Mouse (Mus musculus) bone marrow macrophage, adult 2 months (primary cell): ENCODE measurements around the gene Catsperz. TPM values are rescaled to one million over a fixed set of nuclear protein-coding genes. Genes with fewer than 3 reads are reported as not detected.
A peak's percentile ranks its signal among the peaks of the same experiment; 100 is the strongest.

ENCODE experiments used
- H3K27ac ChIP-seq: 2 replicates; pipeline ENCODE4 v1.5.1; 2012; ENCODE audit warnings: low read depth, low read length; ENCODE audit not compliant: insufficient read depth
- H3K4me1 ChIP-seq: 2 replicates; pipeline ENCODE4 v1.6.1; 2012; ENCODE audit warnings: low read length; ENCODE audit not compliant: control insufficient read depth, insufficient read depth
- H3K4me3 ChIP-seq: 2 replicates; pipeline ENCODE4 v1.5.1; 2012; ENCODE audit warnings: mild to moderate bottlenecking, low read length, moderate library complexity; ENCODE audit not compliant: insufficient read depth
- CTCF ChIP-seq: IDR thresholded peaks from 2 replicates; pipeline ENCODE4 v1.5.1; 2012; ENCODE audit warnings: low read depth, mild to moderate bottlenecking, low read length, moderate library complexity
- POLR2A ChIP-seq: IDR thresholded peaks from 2 replicates; pipeline ENCODE4 v1.6.1; 2012; ENCODE audit warnings: mild to moderate bottlenecking, low read depth, low read length, borderline replicate concordance
- polyA plus RNA-seq: library from polyadenylated mRNA; stranded (reverse); fragments of >200 nt; gene quantifications from 2 replicates; pipeline ENCODE4 v1.2.4, GENCODE M21; 2012; ENCODE audit not compliant: missing spikeins, insufficient read depth, insufficient read length

Gene Catsperz
- polyA plus RNA-seq, 1 experiment = not detected

DNA sequence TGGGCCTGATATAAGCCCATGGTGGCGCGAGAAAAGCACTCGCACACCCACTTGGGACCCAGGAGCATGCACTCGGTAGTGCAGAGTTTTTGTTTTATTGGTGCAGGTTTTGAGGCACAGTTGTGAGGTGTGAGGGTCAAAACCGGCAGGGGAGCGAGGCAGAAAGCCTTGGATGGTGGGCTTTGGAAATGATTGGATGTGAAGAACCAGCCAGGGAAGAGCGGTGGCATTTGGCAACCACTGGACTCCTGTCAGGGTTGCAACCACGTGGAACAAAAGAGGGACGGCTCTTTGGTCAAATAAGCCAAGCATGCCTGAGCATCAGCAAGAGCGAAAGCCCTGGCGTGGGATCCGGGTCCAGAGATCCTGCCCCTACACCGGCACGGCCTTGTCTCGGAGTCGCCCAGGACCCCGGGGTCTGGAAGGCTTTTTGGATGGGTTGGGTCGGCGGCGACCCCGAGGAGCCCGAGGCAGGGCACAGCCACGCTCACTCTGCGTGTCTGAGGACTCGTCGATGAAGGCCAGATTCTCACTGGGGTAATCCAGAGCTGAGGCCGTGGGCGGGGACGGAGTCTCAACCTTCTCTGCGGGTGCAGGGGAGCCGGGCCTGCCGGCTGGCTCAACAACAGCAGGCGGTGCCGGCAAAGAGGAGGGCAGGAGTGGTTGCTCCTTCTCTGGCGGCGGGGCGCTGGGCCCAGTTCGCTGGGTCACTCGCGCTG, 590 bp upstream of the Catsperz start:
- no peak for TF ChIP-seq POLR2A
- no peak for TF ChIP-seq CTCF
- H3K4me1 ChIP-seq = peaks cover 13% of the 10 kb centered on the region
- H3K27ac ChIP-seq = no peak overlapping the region
- no peak overlapping the region for H3K4me3 ChIP-seq

DNA sequence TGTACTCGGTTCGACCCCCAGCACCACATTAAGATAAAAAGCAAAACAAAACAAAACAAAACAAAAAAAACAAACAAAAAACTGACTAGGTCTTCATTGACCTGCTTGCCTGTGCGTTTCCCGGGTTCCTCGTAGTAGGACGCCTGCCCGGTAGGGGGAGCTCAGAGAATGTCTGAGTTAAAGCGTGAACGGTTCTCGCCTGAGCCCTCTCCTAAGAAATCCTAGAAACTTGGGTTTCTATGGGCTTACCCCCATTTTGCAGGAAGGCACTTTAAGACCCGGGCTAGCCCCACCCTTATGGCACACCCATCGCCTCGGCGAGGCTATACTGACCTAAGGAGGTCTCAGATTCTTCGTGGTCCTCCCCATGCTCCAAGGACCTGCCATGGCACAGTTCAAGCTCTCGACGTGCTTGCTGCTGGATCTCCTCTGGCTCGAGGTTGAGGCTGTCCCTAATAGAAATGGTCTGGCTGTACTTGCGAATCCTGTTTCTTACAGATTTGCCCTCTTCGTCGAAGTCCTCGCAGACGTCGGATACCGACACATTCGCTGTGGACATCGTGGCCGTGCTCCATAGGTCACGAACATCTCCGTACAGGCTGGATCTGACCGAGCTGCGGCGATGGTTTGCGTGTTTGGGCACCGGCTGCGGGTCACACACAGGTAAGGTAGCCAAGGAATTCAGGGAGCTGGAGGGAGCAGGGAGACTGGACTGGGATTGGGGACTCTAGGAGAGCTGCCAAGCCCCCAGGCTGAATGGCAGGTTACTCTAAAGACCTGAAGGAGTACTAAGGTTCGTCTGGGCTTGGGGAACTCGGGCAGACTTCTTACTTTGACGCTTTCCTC, 496 bp downstream of the Catsperz start:
- Histone ChIP-seq H3K27ac (no peak overlapping the region), H3K4me3 (peak overlapping the region; percentile 15), H3K4me1 (peaks cover 19% of the 10 kb centered on the region)
- TF ChIP-seq CTCF = peak; percentile 69
- no peak for TF ChIP-seq POLR2A

DNA sequence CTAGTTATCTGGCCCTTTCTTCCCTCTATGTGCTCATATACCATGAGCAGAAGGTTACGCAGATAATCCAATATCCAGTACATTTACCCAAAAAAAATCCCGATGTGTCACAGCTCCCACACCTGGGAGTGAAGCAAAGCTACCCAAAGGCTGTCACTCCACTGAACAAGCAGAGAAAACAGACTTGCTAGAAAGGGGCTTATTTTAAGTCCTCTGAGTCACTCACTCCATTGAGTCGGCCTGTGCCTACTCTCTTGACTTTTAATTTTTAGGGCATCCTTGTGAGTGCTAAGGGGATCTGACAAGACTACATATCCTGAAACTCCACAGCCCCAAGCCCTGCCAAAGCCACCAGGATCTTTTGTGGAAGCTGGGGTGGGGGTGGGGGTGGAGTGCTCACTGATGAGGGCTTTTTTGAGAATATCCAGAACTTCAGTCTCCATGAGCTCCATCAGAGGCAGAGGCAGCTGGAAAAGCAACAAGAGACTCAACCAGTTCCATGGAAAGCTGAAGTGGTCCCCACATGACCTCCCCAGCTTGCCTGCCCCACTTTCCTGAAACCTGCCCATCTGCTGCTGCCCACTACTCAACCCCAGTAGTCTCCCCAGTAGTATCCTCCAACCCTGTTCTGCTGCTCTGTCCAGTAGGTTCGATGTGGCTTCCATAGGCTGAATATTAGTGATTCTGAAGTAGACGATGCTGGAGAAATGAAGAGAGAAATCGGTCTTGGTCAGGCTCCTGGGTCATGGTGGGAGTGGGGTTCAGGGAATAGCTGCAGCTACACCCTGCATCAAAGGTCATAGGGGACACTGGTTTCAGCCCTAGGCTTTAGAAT, 2.1 kb downstream of the Catsperz start:
- H3K4me1 ChIP-seq = peaks cover 19% of the 10 kb centered on the region
- TF ChIP-seq POLR2A (no peak), CTCF (no peak)
- no peak overlapping the region for H3K27ac ChIP-seq
- H3K4me3 ChIP-seq = peak overlapping the region; percentile 67

DNA sequence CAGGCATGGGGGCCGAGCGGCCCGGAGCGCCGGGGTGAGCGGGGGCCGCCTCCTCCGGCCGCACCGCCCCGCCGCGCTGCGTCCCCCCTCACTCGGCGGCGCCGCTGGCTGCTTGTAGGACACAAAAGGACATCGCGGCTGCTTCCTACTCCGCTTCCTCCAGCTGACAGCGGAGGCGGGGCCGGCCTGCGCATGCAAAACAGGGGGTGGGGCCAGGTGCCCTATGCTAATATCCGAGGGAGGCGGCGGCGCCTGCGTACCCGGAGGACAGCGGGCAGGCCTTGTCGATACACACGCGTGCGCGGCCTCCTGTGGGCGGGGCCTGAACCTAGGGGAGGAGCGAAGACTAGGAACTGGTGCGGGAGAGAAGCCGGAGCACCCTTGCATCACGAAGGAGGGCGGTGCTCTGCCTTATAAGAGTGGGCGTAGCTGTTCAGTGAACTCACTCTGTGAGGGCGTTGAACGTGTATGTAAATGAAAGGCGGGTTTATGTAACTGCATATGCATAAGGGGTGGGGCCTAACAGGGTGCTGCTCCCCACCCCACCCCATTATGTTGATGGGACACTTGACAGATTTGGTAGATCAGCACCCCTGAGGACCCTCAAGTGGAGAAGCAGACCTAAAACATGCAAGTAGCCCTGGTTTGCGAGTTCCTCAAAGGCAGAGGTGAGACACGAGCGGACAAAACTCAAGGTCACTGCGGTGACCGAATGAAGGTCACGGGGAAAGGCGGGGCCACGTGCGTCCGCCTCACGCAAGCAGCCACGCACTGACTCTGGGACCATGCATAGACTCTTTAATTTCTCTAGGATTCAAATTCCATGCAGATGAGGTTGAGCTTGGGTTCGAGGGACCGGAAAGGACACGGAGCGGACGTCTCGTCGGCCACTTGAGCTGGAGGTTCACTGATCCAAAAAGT, 3.3 kb downstream of the Catsperz start, which contains the start of gene Esrra:
TSS of gene Esrra (minus strand) at position 167 of the 921 bp plus-strand sequence.
- H3K4me3 ChIP-seq = peak within 1 kb of the TSS; percentile 88
- H3K27ac ChIP-seq = peak within 1 kb of the TSS; percentile 81
- TF ChIP-seq POLR2A (no peak), CTCF (no peak)
- H3K4me1 ChIP-seq = peaks cover 18% of the 10 kb centered on the region

DNA sequence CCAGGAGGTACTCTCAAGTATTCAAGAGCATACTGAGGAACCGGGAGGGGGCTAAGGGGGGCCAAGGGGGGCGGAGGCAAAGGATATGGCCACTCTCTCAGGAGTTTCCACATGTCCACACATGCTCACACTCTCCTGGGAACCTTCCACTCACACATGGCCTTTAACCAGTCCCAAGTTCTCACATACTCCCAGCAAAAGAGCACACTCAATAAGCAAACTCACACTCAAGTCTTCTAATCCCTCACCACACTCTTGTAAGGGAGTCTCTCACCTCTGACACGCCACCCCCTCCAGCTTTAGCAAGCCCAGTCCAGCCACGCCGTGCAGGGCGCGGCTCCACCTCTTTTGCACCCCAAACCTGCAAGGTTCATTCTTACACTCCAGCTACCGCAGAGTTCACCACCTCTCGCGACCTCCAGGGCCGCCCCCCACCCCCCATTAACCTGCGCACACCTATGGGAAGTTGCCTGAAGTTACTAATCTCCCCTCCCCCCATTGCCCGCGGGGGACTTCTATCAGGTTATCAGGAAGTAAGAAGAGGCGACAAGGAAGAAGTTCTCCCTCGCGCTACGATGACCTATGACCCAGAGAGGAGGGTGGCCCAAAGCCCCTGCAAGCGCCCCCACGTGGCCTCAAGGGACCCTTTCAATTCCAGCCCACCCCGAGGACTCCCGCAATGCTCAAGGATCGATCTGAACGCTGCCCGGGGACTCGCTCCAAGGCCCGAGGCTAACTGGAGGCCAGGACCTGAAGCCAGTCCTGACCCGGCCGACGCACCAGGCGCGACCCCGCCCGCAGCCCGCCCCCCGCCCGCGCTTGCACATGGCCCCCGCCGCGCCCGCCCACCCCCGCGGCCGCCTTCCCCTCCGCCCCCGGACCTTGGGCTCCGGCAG, 4.2 kb downstream of the Catsperz start:
- TF ChIP-seq POLR2A = no peak
- no peak for TF ChIP-seq CTCF
- Histone ChIP-seq H3K4me1 (peaks cover 16% of the 10 kb centered on the region), H3K4me3 (peak overlapping the region; percentile 88), H3K27ac (peak overlapping the region; percentile 81)

DNA sequence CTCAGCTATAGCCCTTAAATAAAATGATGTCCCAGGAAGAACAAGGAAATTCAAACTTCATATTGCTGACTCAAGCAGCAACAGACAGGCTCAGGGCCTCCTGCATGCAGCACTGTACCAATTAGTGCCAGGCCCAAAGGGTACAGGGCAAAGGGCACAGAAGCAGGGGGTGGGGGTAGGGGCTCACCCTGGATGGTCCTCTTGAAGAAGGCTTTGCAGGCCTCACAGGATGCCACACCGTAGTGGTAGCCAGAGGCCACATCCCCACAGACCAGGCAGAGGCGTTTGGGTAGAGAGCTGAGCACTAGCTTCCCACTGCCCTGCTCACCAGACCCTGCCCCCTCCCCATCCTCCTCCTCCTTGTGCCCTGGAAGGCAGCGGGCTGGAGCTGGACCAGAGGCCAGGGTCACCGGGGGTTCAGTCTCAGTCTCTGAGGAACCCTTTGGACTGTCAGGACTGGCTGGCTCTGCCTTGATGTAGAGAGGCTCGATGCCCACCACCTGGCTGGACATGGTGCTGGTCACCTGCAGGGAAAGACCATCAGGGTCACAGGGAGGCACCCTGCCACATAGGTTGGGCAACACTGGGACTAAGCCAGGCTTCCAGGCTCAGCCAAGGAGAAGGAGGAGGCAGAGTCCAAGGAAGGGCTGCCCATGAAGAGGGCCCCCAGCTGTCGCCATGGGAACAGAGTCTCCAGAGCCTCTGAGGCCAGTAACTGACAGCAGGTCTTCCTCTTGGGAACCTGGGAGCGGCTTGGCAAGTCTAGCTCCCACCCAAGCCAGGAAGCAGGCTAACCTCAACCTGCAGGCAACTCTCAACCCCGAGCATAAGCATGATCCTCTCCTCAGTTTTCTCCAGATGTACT, 5.1 kb downstream of the Catsperz start:
- Histone ChIP-seq H3K4me1 (peaks cover 13% of the 10 kb centered on the region), H3K27ac (peak overlapping the region; percentile 5; the same call in 1 of the 2 replicates), H3K4me3 (peak overlapping the region; percentile 88)
- TF ChIP-seq POLR2A = no peak
- no peak for TF ChIP-seq CTCF

DNA sequence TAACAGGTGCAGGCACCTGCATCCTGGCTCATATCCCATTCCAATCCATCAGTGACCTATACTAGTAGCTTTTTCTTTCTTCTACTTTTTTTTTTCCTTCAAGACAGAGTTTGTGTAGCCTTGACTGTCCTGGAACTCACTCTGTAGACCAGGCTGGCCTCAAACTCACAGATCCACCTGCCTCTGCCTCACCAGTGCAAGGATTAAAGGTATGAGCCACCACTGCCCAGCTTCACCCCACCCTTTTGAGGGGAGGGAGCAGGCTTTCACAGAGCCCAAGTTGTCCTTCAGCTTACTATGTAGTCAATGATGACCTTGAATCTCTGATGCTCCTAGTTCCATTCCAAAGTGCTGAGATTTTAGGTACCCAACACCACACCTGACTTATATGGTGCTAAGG, 5.7 kb downstream of the Catsperz start:
- Histone ChIP-seq H3K4me1 (peaks cover 13% of the 10 kb centered on the region), H3K4me3 (no peak overlapping the region)
- TF ChIP-seq POLR2A (no peak), CTCF (no peak)

DNA sequence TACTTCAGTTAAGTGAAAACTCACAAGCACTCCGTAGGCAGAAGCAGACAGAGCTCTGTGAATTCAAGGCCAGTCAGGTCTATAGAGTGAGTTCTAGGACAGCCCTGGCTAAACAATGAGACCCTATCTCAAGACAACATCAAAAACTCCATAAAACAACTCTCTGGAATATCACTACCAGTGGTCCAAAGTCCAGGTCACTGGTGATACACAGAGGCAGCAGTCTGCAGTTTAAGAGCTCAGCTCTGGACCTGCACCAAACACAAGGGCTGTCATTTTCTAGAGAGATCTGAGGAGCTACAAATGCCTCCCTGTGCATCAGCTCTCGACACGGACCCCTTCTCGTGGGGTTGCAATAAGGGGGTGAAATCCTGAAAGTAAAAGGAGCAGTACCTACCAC, 6.9 kb downstream of the Catsperz start:
- Histone ChIP-seq H3K27ac (no peak overlapping the region), H3K4me1 (peaks cover 13% of the 10 kb centered on the region), H3K4me3 (no peak overlapping the region)
- TF ChIP-seq POLR2A = no peak
- no peak for TF ChIP-seq CTCF

More for the DNA sequence above, 5.7 kb downstream of the Catsperz start:
- H3K27ac ChIP-seq = no peak overlapping the region
